Mouse (Mus musculus) E14TG2a.4 (cell line): ENCODE results near the gene Elmod3.

Experiments used
- CTCF ChIP-seq: conservative IDR thresholded peaks from 2 replicates; pipeline ENCODE4 v1.5.1; 2014; ENCODE audit warnings: low read length
- NANOG ChIP-seq: IDR thresholded peaks from 2 replicates; pipeline ENCODE4 v1.6.1; 2014; ENCODE audit warnings: borderline replicate concordance, low read length, mixed read lengths

GRCm38 (mm10) chr6:72566044-72566443 lies 32.2 kb downstream of the Elmod3 start:
- TF ChIP-seq CTCF: peak; percentile 66
- no peak for TF ChIP-seq NANOG
